Comparison of ENCODE assay signal across 11 mouse cellular contexts in genomic region chr11:87754603-87755002, GRCm38 (mm10). TPM values are rescaled to one million over a fixed set of nuclear protein-coding genes. Genes with fewer than 3 reads are reported as not detected.
DNase-seq lines count a peak whose midpoint lies in the region; ATAC-seq and TF ChIP-seq lines count a peak whose summit lies in the region.
"Had no signal": no experiment of that assay in that cellular context is flagged by ENCODE, and none has a peak within 500 bp of the region (broad histone marks: within the 10 kb centered on the region; RNA-seq: fewer than 3 reads in every experiment).

No protein-coding gene starts in this region.

- ATAC-seq in lung, embryonic 14.5 days (ENCODE audit: insufficient read depth) = no peak
- no peak for ATAC-seq in kidney, embryonic 15.5 days (replicated peaks; ENCODE audit: low FRiP score)
- ATAC-seq: hindbrain, embryonic 16.5 days had no signal

- peak overlapping the region; percentile 11; the same call in 1 of the 2 replicates for H3K4me2 ChIP-seq in lung, embryonic 14.5 days
- H3K4me2 ChIP-seq in kidney, embryonic 15.5 days = no peak overlapping the region
- H3K4me2 ChIP-seq: neural tube, embryonic 13.5 days had no signal

- no peak overlapping the region for H3K27ac ChIP-seq in lung, embryonic 14.5 days (ENCODE audit: low read depth)
- no peak overlapping the region for H3K27ac ChIP-seq in kidney, embryonic 15.5 days
- H3K27ac ChIP-seq: neural tube, embryonic 13.5 days had no signal

- intact Hi-C loops in gastrocnemius, postnatal 14 days (cut with DNase I; ENCODE audit: low total_unique reads) = no loop called here

- H3K27me3 ChIP-seq in lung, embryonic 14.5 days (ENCODE audit: insufficient read depth, low read length) = 0 out of 2 replicates have a peak, but pooled peaks cover 3% of the 10 kb centered on the region
- H3K27me3 ChIP-seq in kidney, embryonic 15.5 days = peaks cover 7% of the 10 kb centered on the region
- H3K27me3 ChIP-seq: neural tube, embryonic 13.5 days had no signal

- H3K9me3 ChIP-seq in lung, embryonic 14.5 days (ENCODE audit: low read depth, low read length) = no peaks in the 10 kb centered on the region
- H3K9me3 ChIP-seq in kidney, embryonic 15.5 days (replicated peaks) = no peaks in the 10 kb centered on the region
- H3K9me3 ChIP-seq: neural tube, embryonic 13.5 days had no signal

- H3K9ac ChIP-seq in lung, embryonic 14.5 days = no peak overlapping the region
- no peak overlapping the region for H3K9ac ChIP-seq in kidney, embryonic 15.5 days
- H3K9ac ChIP-seq: neural tube, embryonic 13.5 days had no signal

- no peak overlapping the region for H3K4me3 ChIP-seq in lung, embryonic 14.5 days (ENCODE audit: low read depth, low read length)
- no peak overlapping the region for H3K4me3 ChIP-seq in kidney, embryonic 15.5 days (replicated peaks)
- H3K4me3 ChIP-seq: neural tube, embryonic 13.5 days had no signal

- H3K4me1 ChIP-seq in lung, embryonic 14.5 days (ENCODE audit: insufficient read depth) = no peaks in the 10 kb centered on the region
- peaks cover 15% of the 10 kb centered on the region for H3K4me1 ChIP-seq in kidney, embryonic 15.5 days

- H3K36me3 ChIP-seq in lung, embryonic 14.5 days (ENCODE audit: insufficient read depth) = no peaks in the 10 kb centered on the region
- H3K36me3 ChIP-seq in kidney, embryonic 15.5 days = no peaks in the 10 kb centered on the region
- H3K36me3 ChIP-seq: neural tube, embryonic 13.5 days had no signal

- WGBS in lung, embryonic 14.5 days = 68% methylated on average over 5 of the region's 5 CpGs
- whole genome bisulfite sequencing in kidney, embryonic 15.5 days = 68% methylated on average over 5 of the region's 5 CpGs

- TF ChIP-seq CTCF in lung, embryonic 14.5 days (IDR thresholded peaks at IDR 0.05; ENCODE audit: low read depth) = no peak

- DNase-seq in gastrocnemius, postnatal 25 days = peak; percentile 34
- DNase-seq in gastrocnemius, postnatal 14 days = no peak
- DNase-seq in MEL-GATA-1-ER (ENCODE audit: extremely low read depth, low read depth) (peak; percentile 87), MN1 (ENCODE audit: low spot score) (no peak)
- no peak for DNase-seq in lung, embryonic 14.5 days
- peak; percentile 56 to 68 for DNase-seq in spleen, postnatal 14 days (ENCODE audit: low spot score in 2 of 2)
- no peak for DNase-seq in layer of hippocampus, adult 8-10 months (ENCODE audit: low spot score in 2 of 2)

RNA-seq across cellular contexts. Expression of gene Tspoap1, which starts 5.7 kb away (rescaled TPM):
- under 1 TPM in 1 of 2 experiments, not detected in 1; 0.08 TPM for total RNA-seq in gastrocnemius, postnatal 25 days (2021)
- under 1 TPM; 0.04 TPM for total RNA-seq in gastrocnemius, postnatal 14 days (2021)
- 1.5 and 2.5 TPM in 2 replicates for polyA plus RNA-seq in lung, embryonic 14.5 days (2014; fragmentation: Nextera tagmentation; extraction: Ambion mirVana)
- total RNA-seq in layer of hippocampus, adult 8-10 months (2022) = 100 to 1,000 TPM; 145 to 183 (median 166) TPM
- 4.4 and 5.1 TPM in 2 replicates for polyA plus RNA-seq in kidney, embryonic 15.5 days (2015; fragmentation: Nextera tagmentation; extraction: Ambion mirVana)

RNA-seq across cellular contexts. Expression of gene Supt4a, which starts 17.3 kb away (rescaled TPM):
- 10 to 100 TPM; 31.6 to 31.7 TPM for total RNA-seq in gastrocnemius, postnatal 25 days (2021)
- 10 to 100 TPM; 30.8 to 36.4 TPM for total RNA-seq in gastrocnemius, postnatal 14 days (2021)
- polyA plus RNA-seq in lung, embryonic 14.5 days (2014; fragmentation: Nextera tagmentation; extraction: Ambion mirVana) = 145 and 146 TPM in 2 replicates
- total RNA-seq in layer of hippocampus, adult 8-10 months (2022) = 10 to 100 TPM; 61.3 to 76.3 (median 69.6) TPM
- 164 and 168 TPM in 2 replicates for polyA plus RNA-seq in kidney, embryonic 15.5 days (2015; fragmentation: Nextera tagmentation; extraction: Ambion mirVana)

RNA-seq across cellular contexts. Expression of gene Mpo, which starts 38.8 kb away (rescaled TPM):
- total RNA-seq in gastrocnemius, postnatal 25 days (2021) = not detected
- total RNA-seq in gastrocnemius, postnatal 14 days (2021) = not detected
- polyA plus RNA-seq in lung, embryonic 14.5 days (2014; fragmentation: Nextera tagmentation; extraction: Ambion mirVana) = 0.37 and 0.89 TPM in 2 replicates
- under 1 TPM in 1 of 4 experiments, not detected in 3; 0.79 TPM for total RNA-seq in layer of hippocampus, adult 8-10 months (2022)
- 4.2 and 5.7 TPM in 2 replicates for polyA plus RNA-seq in kidney, embryonic 15.5 days (2015; fragmentation: Nextera tagmentation; extraction: Ambion mirVana)
- total RNA-seq: left cerebral cortex, postnatal 36 days had no signal

Comparison
In these comparisons a context has a peak if more than half of its experiments do, and no peak if none do; other contexts are left out.
1. DNase-seq: peak in gastrocnemius, postnatal 25 days (single experiment), MEL-GATA-1-ER (single experiment) and spleen, postnatal 14 days (2 of 2); none in gastrocnemius, postnatal 14 days (single experiment), lung, embryonic 14.5 days (single experiment), layer of hippocampus, adult 8-10 months (0 of 2) and MN1 (single experiment).
2. RNA of gene Tspoap1, which starts 5.7 kb away (total RNA-seq): 145 to 183 TPM in layer of hippocampus, adult 8-10 months; 0.08 TPM in gastrocnemius, postnatal 25 days and 0.04 TPM in gastrocnemius, postnatal 14 days; every median in the first group is over 100 times any median in the second.